Mouse (Mus musculus): Measurements from ENCODE around the gene Gm7714. TPM values are rescaled to one million over a fixed set of nuclear protein-coding genes. Genes with fewer than 3 reads are reported as not detected.
"Not testable (repeated sequence)": the region's sequence is repeated elsewhere in the genome, so short reads cannot be mapped to it uniquely, and the experiment has no call there.

Gm7714 gene
- polyA plus RNA-seq (2015; fragmentation: Nextera tagmentation; extraction: Ambion mirVana): not detected in 2 replicates

GRCm38 (mm10) chr5:88268619-88269018 lies at the start of gene Gm7714:
Gene Gm7714 (plus strand): TSS chr5:88268919.
- no peaks in the 10 kb centered on the region for H3K9me3 ChIP-seq (ENCODE audit: control insufficient read depth, low read length)
- no peak within 1 kb of the TSS for H3K9ac ChIP-seq (ENCODE audit: low read length)
- H3K4me1 ChIP-seq (replicated peaks; ENCODE audit: control insufficient read depth, insufficient read depth): no peaks in the 10 kb centered on the region
- no peak for ATAC-seq (ENCODE audit: low FRiP score, low TSS enrichment)
- 69% methylated on average over 1 of the region's 1 CpGs for WGBS
- H3K4me2 ChIP-seq (replicated peaks; ENCODE audit: low read depth): no peak within 1 kb of the TSS
- H3K4me3 ChIP-seq (ENCODE audit: low read depth, low read length): no peak within 1 kb of the TSS
- no peak within 1 kb of the TSS for H3K27ac ChIP-seq (replicated peaks)
- TF ChIP-seq EP300 (optimal IDR thresholded peaks at IDR 0.05) (no peak), CTCF (IDR thresholded peaks at IDR 0.05; ENCODE audit: low read depth) (no peak)
- no peaks in the 10 kb centered on the region for H3K36me3 ChIP-seq (ENCODE audit: control insufficient read depth, insufficient read depth, low read length)
- H3K27me3 ChIP-seq (ENCODE audit: control insufficient read depth, insufficient read depth, low read length): no peaks in the 10 kb centered on the region
- no peak for DNase-seq (ENCODE audit: low spot score)

GRCm38 (mm10) chr5:88256475-88256874 lies 12.2 kb upstream of the Gm7714 start:
- no peak for DNase-seq (ENCODE audit: low spot score)
- Histone ChIP-seq H3K36me3 (ENCODE audit: control insufficient read depth, insufficient read depth, low read length) (no peaks in the 10 kb centered on the region), H3K9ac (ENCODE audit: low read length) (no peak overlapping the region), H3K27ac (replicated peaks) (no peak overlapping the region), H3K9me3 (ENCODE audit: control insufficient read depth, low read length) (no peaks in the 10 kb centered on the region), H3K27me3 (ENCODE audit: control insufficient read depth, insufficient read depth, low read length) (no peaks in the 10 kb centered on the region), H3K4me2 (replicated peaks; ENCODE audit: low read depth) (no peak overlapping the region), H3K4me1 (replicated peaks; ENCODE audit: control insufficient read depth, insufficient read depth) (no peaks in the 10 kb centered on the region), H3K4me3 (ENCODE audit: low read depth, low read length) (no peak overlapping the region)
- no peak for ATAC-seq (ENCODE audit: low FRiP score, low TSS enrichment)
- WGBS: 87% methylated on average over 1 of the region's 1 CpGs
- TF ChIP-seq CTCF (IDR thresholded peaks at IDR 0.05; ENCODE audit: low read depth): no peak
- no peak for TF ChIP-seq EP300 (optimal IDR thresholded peaks at IDR 0.05)

DNA sequence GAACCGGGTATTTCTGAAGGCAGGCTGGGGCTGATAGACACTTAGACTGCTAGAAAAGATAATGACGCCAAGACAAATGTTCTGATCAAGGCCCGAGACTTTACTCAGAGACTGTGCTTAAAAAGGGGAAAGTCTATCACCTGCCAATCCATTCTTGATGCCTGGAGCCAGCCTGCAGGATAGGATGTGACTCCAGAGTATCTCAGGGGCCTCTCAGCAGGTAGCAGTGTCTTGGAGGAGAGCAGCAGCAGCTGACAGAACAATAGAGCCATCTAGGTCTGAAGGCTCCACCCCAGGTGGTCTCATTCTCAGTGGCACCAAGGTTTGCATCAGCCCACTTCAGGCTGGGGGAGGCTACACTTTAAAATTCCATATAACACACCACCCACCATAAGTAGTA lies 42.6 kb downstream of the Gm7714 start:
- H3K4me3 ChIP-seq (ENCODE audit: low read depth, low read length); H3K9ac ChIP-seq (ENCODE audit: low read length); H3K27ac ChIP-seq (replicated peaks); ATAC-seq (ENCODE audit: low FRiP score, low TSS enrichment); H3K4me2 ChIP-seq (replicated peaks; ENCODE audit: low read depth); H3K27me3 ChIP-seq (ENCODE audit: control insufficient read depth, insufficient read depth, low read length); DNase-seq (ENCODE audit: low spot score); H3K4me1 ChIP-seq (replicated peaks; ENCODE audit: control insufficient read depth, insufficient read depth); H3K36me3 ChIP-seq (ENCODE audit: control insufficient read depth, insufficient read depth, low read length); H3K9me3 ChIP-seq (ENCODE audit: control insufficient read depth, low read length): not testable (repeated sequence)
- 67% methylated on average over 3 of the region's 3 CpGs for WGBS

DNA sequence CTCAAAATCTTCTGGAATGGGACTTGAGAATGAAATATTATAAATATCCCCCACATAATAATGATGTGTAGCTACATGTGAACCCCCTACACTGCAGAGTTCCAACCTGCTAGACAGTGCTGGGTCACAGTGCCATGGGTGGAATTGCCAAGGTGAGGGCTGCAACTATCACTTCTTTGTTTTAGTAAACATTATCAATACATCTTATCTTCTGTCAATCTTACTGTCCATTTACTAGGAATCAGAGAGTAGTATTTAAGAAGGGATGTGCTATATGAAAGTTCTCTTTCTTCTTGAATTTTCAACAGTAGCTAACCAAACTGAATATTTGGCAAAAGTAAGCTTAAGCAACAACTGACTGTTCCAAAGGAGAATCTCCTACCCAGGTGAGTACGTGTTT lies 48.3 kb downstream of the Gm7714 start, which contains the start of gene Prol1:
Gene Prol1 (plus strand): TSS at position 301 of the 400 bp plus-strand sequence.
- Histone ChIP-seq H3K27ac (replicated peaks) (no peak within 1 kb of the TSS), H3K9me3 (ENCODE audit: control insufficient read depth, low read length) (no peaks in the 10 kb centered on the region), H3K4me2 (replicated peaks; ENCODE audit: low read depth) (no peak within 1 kb of the TSS), H3K36me3 (ENCODE audit: control insufficient read depth, insufficient read depth, low read length) (no peaks in the 10 kb centered on the region), H3K9ac (ENCODE audit: low read length) (no peak within 1 kb of the TSS), H3K27me3 (ENCODE audit: control insufficient read depth, insufficient read depth, low read length) (no peaks in the 10 kb centered on the region), H3K4me3 (ENCODE audit: low read depth, low read length) (no peak within 1 kb of the TSS), H3K4me1 (replicated peaks; ENCODE audit: control insufficient read depth, insufficient read depth) (no peaks in the 10 kb centered on the region)
- TF ChIP-seq EP300 (optimal IDR thresholded peaks at IDR 0.05) (no peak), CTCF (IDR thresholded peaks at IDR 0.05; ENCODE audit: low read depth) (no peak)
- WGBS: 86% methylated on average over 1 of the region's 1 CpGs
- ATAC-seq (ENCODE audit: low FRiP score, low TSS enrichment): no peak
- DNase-seq (ENCODE audit: low spot score): no peak

Other genes with a start within 250 kb of the Gm7714 start
- gene Smr2, start 182.4 kb upstream of the Gm7714 start, polyA plus RNA-seq (2015; fragmentation: Nextera tagmentation; extraction: Ambion mirVana): not detected in 2 replicates
- not detected in 2 replicates for gene Gm11116, start 157.4 kb upstream of the Gm7714 start, polyA plus RNA-seq (2015; fragmentation: Nextera tagmentation; extraction: Ambion mirVana)
- gene Gm11115, start 114.8 kb upstream of the Gm7714 start, polyA plus RNA-seq (2015; fragmentation: Nextera tagmentation; extraction: Ambion mirVana): not detected in 2 replicates
- gene Prol1, start 48.4 kb downstream of the Gm7714 start, polyA plus RNA-seq (2015; fragmentation: Nextera tagmentation; extraction: Ambion mirVana): not detected in 2 replicates
- gene Amtn, start 107.2 kb downstream of the Gm7714 start, polyA plus RNA-seq (2015; fragmentation: Nextera tagmentation; extraction: Ambion mirVana): not detected in 2 replicates
- gene Ambn, start 187.1 kb downstream of the Gm7714 start, polyA plus RNA-seq (2015; fragmentation: Nextera tagmentation; extraction: Ambion mirVana): not detected in 2 replicates
- gene Enam, start 219.1 kb downstream of the Gm7714 start, polyA plus RNA-seq (2015; fragmentation: Nextera tagmentation; extraction: Ambion mirVana): 0.02 TPM in 1 of 2 replicates, not detected in the other